Mouse (Mus musculus) megakaryocyte, embryonic 14.5 days (primary cell): ENCODE data around the gene Epha4.

Experiments
- FLI1 ChIP-seq: IDR thresholded peaks from 2 replicates; pipeline ENCODE4 v1.6.1; 2012; ENCODE audit warnings: low read length, inconsistent platforms, mixed read lengths
- GATA1 ChIP-seq: IDR thresholded peaks from 3 replicates; pipeline ENCODE4 v1.6.1; 2012; ENCODE audit warnings: mixed read lengths, low read length, inconsistent platforms, borderline replicate concordance

DNA sequence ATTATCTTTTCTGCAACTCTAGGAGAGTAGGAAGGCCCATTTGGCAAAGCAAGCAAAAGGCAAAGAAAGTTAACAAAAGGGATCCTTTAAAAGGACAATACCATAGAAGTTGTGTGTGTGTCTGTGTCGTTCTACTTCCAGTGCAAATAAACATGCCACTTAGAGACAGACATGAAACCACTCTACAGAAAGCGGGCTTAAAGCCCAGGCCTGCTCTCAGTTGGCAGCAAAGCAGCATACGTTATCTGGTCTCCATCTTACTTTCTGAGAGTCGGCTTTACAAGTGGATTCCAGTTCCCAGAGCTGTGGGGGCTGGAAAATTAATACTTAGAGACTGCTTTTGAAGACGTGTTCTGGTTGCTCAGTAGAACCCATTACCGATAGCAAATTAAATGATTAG lies 87.9 kb downstream of the Epha4 start:
- TF ChIP-seq GATA1 (no peak), FLI1 (no peak)
